Mouse (Mus musculus) stomach, postnatal 0 days (tissue): ENCODE results near the gene Ahsa1. TPM values are rescaled to one million over a fixed set of nuclear protein-coding genes. Genes with fewer than 3 reads are reported as not detected.

ENCODE experiments used
- ATAC-seq: fragments of 200-750 bp; cut with Nextera tagmentation; 2 replicates; pipeline ENCODE4 v1.8.0; 2017; ENCODE audit not compliant: low FRiP score, low TSS enrichment
- DNase-seq: peaks from one replicate; pipeline ENCODE4 v3.0.0-alpha.2; 2016; ENCODE audit warnings: low spot score
- H3K27ac ChIP-seq: fragments of 300-500 bp; sonication (generic); replicated peaks from 2 replicates; pipeline ENCODE4 v1.5.1; 2014; ENCODE audit warnings: mild to moderate bottlenecking, control low read depth
- H3K27me3 ChIP-seq: fragments of 300-500 bp; sonication (generic); 2 replicates; pipeline ENCODE4 v1.6.1; 2014; ENCODE audit warnings: low read length; ENCODE audit not compliant: control insufficient read depth, insufficient read depth
- H3K36me3 ChIP-seq: fragments of 300-500 bp; sonication (generic); 2 replicates; pipeline ENCODE4 v1.6.1; 2014; ENCODE audit warnings: low read length, mixed read lengths; ENCODE audit not compliant: control insufficient read depth, insufficient read depth
- H3K4me1 ChIP-seq: fragments of 300-500 bp; sonication (generic); replicated peaks from 2 replicates; pipeline ENCODE4 v1.6.1; 2014; ENCODE audit warnings: antibody characterized with exemption; ENCODE audit not compliant: control insufficient read depth, insufficient read depth
- H3K4me2 ChIP-seq: fragments of 300-500 bp; sonication (generic); replicated peaks from 2 replicates; pipeline ENCODE4 v1.6.1; 2014; ENCODE audit warnings: low read depth, mild to moderate bottlenecking, control low read depth, moderate library complexity
- H3K4me3 ChIP-seq: fragments of 300-500 bp; sonication (generic); 2 replicates; pipeline ENCODE4 v1.5.1; 2014; ENCODE audit warnings: low read depth, low read length, control low read depth
- H3K9ac ChIP-seq: fragments of 300-500 bp; sonication (generic); 2 replicates; pipeline ENCODE4 v1.6.1; 2014; ENCODE audit warnings: mild to moderate bottlenecking, low read length, control low read depth, mixed read lengths
- H3K9me3 ChIP-seq: fragments of 300-500 bp; sonication (generic); 2 replicates; pipeline ENCODE4 v1.6.1; 2016; ENCODE audit warnings: low read length; ENCODE audit not compliant: control insufficient read depth
- CTCF ChIP-seq: IDR thresholded peaks from 2 replicates; pipeline ENCODE4 v1.5.1; 2016; ENCODE audit warnings: antibody characterized with exemption, low read depth, mild to moderate bottlenecking, moderate library complexity
- EP300 ChIP-seq: optimal IDR thresholded peaks from 2 replicates; pipeline ENCODE3; 2016; ENCODE audit warnings: antibody characterized with exemption
- WGBS: fragments of 180-500 bp; shearing (Covaris S2); extraction: QIAGEN DNeasy Blood & Tissue Kit; methylation state at CpG from one replicate; pipeline ENCODE4 v1.1.7; 2014; 5-methylcytosine and 5-hydroxymethylcytosine counted together
- polyA plus RNA-seq: library from polyadenylated mRNA; unstranded; fragments of >200 nt; fragmentation: Nextera tagmentation; extraction: Ambion mirVana; gene quantifications from 2 replicates; pipeline ENCODE4 v1.2.1, GENCODE M21; 2015

Gene Ahsa1
- polyA plus RNA-seq: 94.9 and 96.1 TPM in 2 replicates

GRCm38 (mm10) chr12:87266108-87266826 is at the start of gene Ahsa1, which contains the start of gene Vipas39:
Gene Ahsa1, plus strand, starts transcription at chr12:87266479.
Gene Vipas39, minus strand, starts transcription at chr12:87266256.
- H3K4me2 ChIP-seq: peak within 1 kb of the TSS; percentile 92
- ATAC-seq (peak; percentile 98), DNase-seq (peak; percentile 91)
- peak within 1 kb of the TSS; percentile 80 for H3K4me3 ChIP-seq
- no peaks in the 10 kb centered on the region for H3K9me3 ChIP-seq
- H3K4me1 ChIP-seq: no peaks in the 10 kb centered on the region; the same call in 1 of the 2 replicates
- whole genome bisulfite sequencing: under 1% methylated on average over 31 of the region's 31 CpGs
- H3K27me3 ChIP-seq: no peaks in the 10 kb centered on the region
- TF ChIP-seq EP300 (no peak), CTCF (peak; percentile 70)
- peak within 1 kb of the TSS; percentile 90 for H3K27ac ChIP-seq
- H3K36me3 ChIP-seq: peaks cover 7% of the 10 kb centered on the region
- peak within 1 kb of the TSS; percentile 79 for H3K9ac ChIP-seq

- Histone ChIP-seq H3K27ac (no peak overlapping the region), H3K4me3 (no peak overlapping the region), H3K4me1 (no peaks in the 10 kb centered on the region), H3K36me3 (no peaks in the 10 kb centered on the region), H3K9ac (no peak overlapping the region), H3K4me2 (no peak overlapping the region), H3K27me3 (no peaks in the 10 kb centered on the region), H3K9me3 (no peaks in the 10 kb centered on the region)
- no peak for TF ChIP-seq CTCF
- TF ChIP-seq EP300: no peak
- no peak for ATAC-seq
- no peak for DNase-seq
Observed at GRCm38 (mm10) chr12:87217596-87217995, 48.7 kb upstream of the Ahsa1 start.

- Histone ChIP-seq H3K4me3 (no peak overlapping the region), H3K4me2 (no peak overlapping the region), H3K27me3 (no peaks in the 10 kb centered on the region), H3K36me3 (no peaks in the 10 kb centered on the region), H3K27ac (no peak overlapping the region), H3K9ac (no peak overlapping the region), H3K4me1 (no peaks in the 10 kb centered on the region), H3K9me3 (no peaks in the 10 kb centered on the region)
- TF ChIP-seq CTCF (no peak), EP300 (no peak)
- no peak for DNase-seq
- no peak for ATAC-seq
- 52% methylated on average over 7 of the region's 7 CpGs for WGBS
Observed at GRCm38 (mm10) chr12:87219362-87219761, 46.9 kb upstream of the Ahsa1 start.

- no peak for ATAC-seq
- no peaks in the 10 kb centered on the region for H3K27me3 ChIP-seq
- no peaks in the 10 kb centered on the region for H3K9me3 ChIP-seq
- no peak for DNase-seq
- WGBS: 75% methylated on average over 10 of the region's 10 CpGs
- no peak overlapping the region for H3K27ac ChIP-seq
- no peak overlapping the region for H3K4me3 ChIP-seq
- no peak overlapping the region for H3K4me2 ChIP-seq
- TF ChIP-seq EP300 (no peak), CTCF (no peak)
- H3K4me1 ChIP-seq: no peaks in the 10 kb centered on the region
- H3K36me3 ChIP-seq: no peaks in the 10 kb centered on the region
- no peak overlapping the region for H3K9ac ChIP-seq
Observed at GRCm38 (mm10) chr12:87224950-87225349, 41.3 kb upstream of the Ahsa1 start.

GRCm38 (mm10) chr12:87226801-87227200 is 39.5 kb upstream of the Ahsa1 start:
- Histone ChIP-seq H3K9me3 (no peaks in the 10 kb centered on the region), H3K4me1 (no peaks in the 10 kb centered on the region), H3K36me3 (no peaks in the 10 kb centered on the region), H3K4me3 (no peak overlapping the region), H3K9ac (no peak overlapping the region), H3K27ac (no peak overlapping the region), H3K27me3 (no peaks in the 10 kb centered on the region), H3K4me2 (no peak overlapping the region)
- DNase-seq: no peak
- 66% methylated on average over 7 of the region's 7 CpGs for WGBS
- ATAC-seq: no peak
- TF ChIP-seq EP300 (no peak), CTCF (0 out of 2 replicates have a peak, but pooled peaks have one; percentile 6)

GRCm38 (mm10) chr12:87229633-87230032 is 36.6 kb upstream of the Ahsa1 start:
- Histone ChIP-seq H3K4me1 (no peaks in the 10 kb centered on the region), H3K4me3 (no peak overlapping the region), H3K27me3 (no peaks in the 10 kb centered on the region), H3K9ac (no peak overlapping the region), H3K36me3 (no peaks in the 10 kb centered on the region), H3K27ac (no peak overlapping the region), H3K4me2 (no peak overlapping the region), H3K9me3 (no peaks in the 10 kb centered on the region)
- DNase-seq (no peak), ATAC-seq (no peak)
- TF ChIP-seq EP300: no peak
- TF ChIP-seq CTCF: no peak
- 90% methylated on average over 2 of the region's 2 CpGs for WGBS
